Mouse (Mus musculus): Measurements from ENCODE around the gene Mrpl51.

The Mrpl51 gene

GRCm38 (mm10) chr6:125236341-125236740, 44.7 kb downstream of the Mrpl51 start:
- no peak for DNase-seq

GRCm38 (mm10) chr6:125236782-125237181, 45.2 kb downstream of the Mrpl51 start, which contains the start of gene Cd27:
Cd27 (minus strand) TSS chr6:125237010.
- DNase-seq, result no peak

GRCm38 (mm10) chr6:125237421-125237820, 45.8 kb downstream of the Mrpl51 start:
- DNase-seq, result no peak

- DNase-seq, result no peak
These were observed 46.8 kb downstream of the Mrpl51 start for GRCm38 (mm10) chr6:125238396-125238795.

- DNase-seq, result no peak
These were observed 47.9 kb downstream of the Mrpl51 start for GRCm38 (mm10) chr6:125239547-125239946.

GRCm38 (mm10) chr6:125240617-125241016, 49.0 kb downstream of the Mrpl51 start:
- no peak for DNase-seq

- no peak for DNase-seq
These were observed 50.0 kb downstream of the Mrpl51 start for GRCm38 (mm10) chr6:125241566-125241965.

- DNase-seq, result no peak
These were observed 53.0 kb downstream of the Mrpl51 start for GRCm38 (mm10) chr6:125244551-125244950.
